Mouse (Mus musculus): ENCODE data around the gene Dgkg.

Gene Dgkg

GRCm38 (mm10) chr16:22645256-22645655 is 11.8 kb downstream of the Dgkg start:
- no peak for DNase-seq (ENCODE audit: low read depth)

- no peak for DNase-seq (ENCODE audit: low read depth)
Measured at GRCm38 (mm10) chr16:22643460-22643859, 13.6 kb downstream of the Dgkg start.

GRCm38 (mm10) chr16:22642953-22643352 is 14.1 kb downstream of the Dgkg start:
- DNase-seq (ENCODE audit: low read depth) = no peak

GRCm38 (mm10) chr16:22642054-22642453 is 15.0 kb downstream of the Dgkg start:
- no peak for DNase-seq (ENCODE audit: low read depth)

GRCm38 (mm10) chr16:22641588-22641987 is 15.4 kb downstream of the Dgkg start:
- DNase-seq (ENCODE audit: low read depth) = no peak

GRCm38 (mm10) chr16:22637311-22637710 is 19.7 kb downstream of the Dgkg start:
- DNase-seq (ENCODE audit: low read depth) = no peak

- no peak for DNase-seq (ENCODE audit: low read depth)
Measured at GRCm38 (mm10) chr16:22635706-22636105, 21.3 kb downstream of the Dgkg start.

GRCm38 (mm10) chr16:22633063-22633462 is 24.0 kb downstream of the Dgkg start:
- DNase-seq (ENCODE audit: low read depth) = no peak

- DNase-seq (ENCODE audit: low read depth) = no peak
Measured at GRCm38 (mm10) chr16:22630351-22630750, 26.7 kb downstream of the Dgkg start.

- no peak for DNase-seq (ENCODE audit: low read depth)
Measured at GRCm38 (mm10) chr16:22629900-22630299, 27.1 kb downstream of the Dgkg start.

- no peak for DNase-seq (ENCODE audit: low read depth)
Measured at GRCm38 (mm10) chr16:22625987-22626386, 31.0 kb downstream of the Dgkg start.

GRCm38 (mm10) chr16:22625412-22625811 is 31.6 kb downstream of the Dgkg start:
- no peak for DNase-seq (ENCODE audit: low read depth)

GRCm38 (mm10) chr16:22622286-22622685 is 34.7 kb downstream of the Dgkg start:
- no peak for DNase-seq (ENCODE audit: low read depth)

- DNase-seq (ENCODE audit: low read depth) = no peak
Measured at GRCm38 (mm10) chr16:22621299-22621920, 35.6 kb downstream of the Dgkg start.

- no peak for DNase-seq (ENCODE audit: low read depth)
Measured at GRCm38 (mm10) chr16:22618424-22619056, 38.5 kb downstream of the Dgkg start.

GRCm38 (mm10) chr16:22615805-22616204 is 41.2 kb downstream of the Dgkg start:
- DNase-seq (ENCODE audit: low read depth) = no peak

GRCm38 (mm10) chr16:22613186-22614073 is 43.6 kb downstream of the Dgkg start:
- DNase-seq (ENCODE audit: low read depth) = no peak

GRCm38 (mm10) chr16:22608046-22608445 is 49.0 kb downstream of the Dgkg start:
- DNase-seq (ENCODE audit: low read depth) = no peak

GRCm38 (mm10) chr16:22606989-22607388 is 50.0 kb downstream of the Dgkg start:
- no peak for DNase-seq (ENCODE audit: low read depth)

- no peak for DNase-seq (ENCODE audit: low read depth)
Measured at GRCm38 (mm10) chr16:22602399-22602798, 54.6 kb downstream of the Dgkg start.

GRCm38 (mm10) chr16:22601756-22602155 is 55.3 kb downstream of the Dgkg start:
- DNase-seq (ENCODE audit: low read depth) = no peak

- DNase-seq (ENCODE audit: low read depth) = no peak
Measured at GRCm38 (mm10) chr16:22600108-22600699, 56.8 kb downstream of the Dgkg start.

- no peak for DNase-seq (ENCODE audit: low read depth)
Measured at GRCm38 (mm10) chr16:22598741-22599140, 58.3 kb downstream of the Dgkg start.

All from c-Kit-positive CD71-positive TER-119-negative erythroid progenitor cells, embryonic 14.5 days (primary cell).